Mouse (Mus musculus) kidney, postnatal 14 days (tissue): Measurements from ENCODE around the gene Gngt2.
"Not testable (repeated sequence)": the region's sequence is repeated elsewhere in the genome, so short reads cannot be mapped to it uniquely, and the experiment has no call there.

Experiments used
- DNase-seq: peaks from one replicate; pipeline ENCODE4 v3.0.0; 2022; ENCODE audit warnings: mixed read lengths

The Gngt2 gene

GRCm38 (mm10) chr11:95841498-95841830 is 4.4 kb downstream of the Gngt2 start:
- DNase-seq: no peak

- peak; percentile 75 for DNase-seq
These were observed 5.2 kb downstream of the Gngt2 start, which contains the start of gene Abi3 for GRCm38 (mm10) chr11:95842074-95842681. TSS of gene Abi3 (minus strand) at chr11:95842476.

DNA sequence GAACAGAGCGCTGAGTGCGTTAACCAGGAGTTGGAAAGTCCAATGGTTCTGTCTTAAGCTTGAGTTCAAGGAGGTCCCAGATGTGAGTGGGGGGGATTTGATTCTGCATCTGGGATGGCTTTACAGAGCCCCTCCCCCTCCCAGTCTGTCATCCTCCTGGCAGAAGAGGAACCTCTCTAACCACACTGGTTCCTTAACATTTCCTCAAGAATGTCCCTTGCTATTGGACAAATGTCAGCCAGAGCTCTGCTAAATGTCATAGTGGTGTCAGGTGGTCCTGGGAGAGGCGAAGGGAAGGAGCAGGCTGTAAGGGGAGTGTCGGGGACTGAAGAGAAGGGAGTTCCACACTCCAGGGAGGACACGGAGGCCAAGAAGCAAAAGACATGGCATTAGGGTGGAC is 5.9 kb downstream of the Gngt2 start:
- no peak for DNase-seq

DNA sequence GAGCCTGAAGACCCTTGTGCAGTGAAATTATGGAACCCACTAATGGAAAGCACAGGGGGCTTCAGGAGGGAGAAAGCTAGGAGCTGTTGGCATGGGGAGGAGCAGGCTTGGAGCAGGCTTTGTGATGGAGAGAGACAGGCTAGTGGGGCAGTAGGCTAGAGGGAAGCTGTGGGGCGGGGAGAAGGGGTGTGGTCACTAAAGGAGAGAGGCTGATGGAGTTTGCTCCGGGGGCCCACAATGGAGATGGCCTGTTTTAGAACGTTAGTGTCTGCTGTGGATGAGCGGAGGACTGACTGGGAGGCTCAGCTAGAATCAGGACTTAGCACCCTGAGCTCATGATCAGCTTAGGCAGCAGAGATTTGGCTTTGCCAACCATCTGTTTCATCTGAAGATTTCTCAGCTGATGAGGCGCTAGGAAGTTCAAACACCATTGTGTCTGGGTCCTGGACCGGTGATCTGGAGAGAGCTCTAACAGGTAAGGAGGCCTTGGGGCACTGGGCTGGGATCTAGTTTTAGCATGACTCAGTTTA is 6.5 kb downstream of the Gngt2 start:
- DNase-seq: no peak

DNA sequence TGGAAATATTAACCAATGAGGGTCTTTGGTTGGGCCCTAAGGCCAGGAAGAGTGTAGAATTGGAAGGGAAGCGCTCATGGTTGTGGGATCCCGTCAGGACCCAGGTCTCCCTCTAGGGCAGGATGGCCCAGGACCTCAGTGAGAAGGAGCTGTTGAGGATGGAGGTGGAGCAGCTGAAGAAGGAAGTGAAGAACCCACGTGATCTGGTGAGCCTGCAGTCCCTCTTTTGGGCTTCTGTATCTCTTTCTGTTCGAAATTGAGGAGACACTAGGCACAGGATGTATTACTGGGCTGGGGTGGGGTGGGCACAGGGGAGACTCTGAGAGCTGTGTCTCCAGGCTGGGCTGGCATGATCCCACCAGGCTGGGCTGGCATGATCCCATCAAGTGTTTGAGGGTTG is 7.9 kb downstream of the Gngt2 start:
- DNase-seq: no peak

DNA sequence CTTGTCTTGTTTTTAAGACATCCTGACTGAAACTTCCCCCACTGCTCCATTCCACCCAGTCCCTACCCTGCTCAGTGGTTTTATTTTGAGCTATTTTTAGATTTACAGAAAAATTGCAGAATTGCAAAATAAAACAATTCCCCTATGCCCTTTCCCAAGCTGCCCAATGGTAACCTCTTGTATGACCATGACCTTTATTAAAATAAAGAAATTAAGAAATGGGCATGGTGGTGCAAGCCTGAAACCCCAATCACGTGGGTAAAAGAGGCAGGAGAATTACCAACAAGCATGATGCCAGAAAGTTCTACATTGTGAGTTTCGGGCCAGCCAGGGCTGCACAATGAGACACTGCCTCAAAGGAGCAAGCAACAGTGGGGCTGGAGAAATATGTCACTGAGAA is 13.9 kb downstream of the Gngt2 start:
- DNase-seq: no peak

DNA sequence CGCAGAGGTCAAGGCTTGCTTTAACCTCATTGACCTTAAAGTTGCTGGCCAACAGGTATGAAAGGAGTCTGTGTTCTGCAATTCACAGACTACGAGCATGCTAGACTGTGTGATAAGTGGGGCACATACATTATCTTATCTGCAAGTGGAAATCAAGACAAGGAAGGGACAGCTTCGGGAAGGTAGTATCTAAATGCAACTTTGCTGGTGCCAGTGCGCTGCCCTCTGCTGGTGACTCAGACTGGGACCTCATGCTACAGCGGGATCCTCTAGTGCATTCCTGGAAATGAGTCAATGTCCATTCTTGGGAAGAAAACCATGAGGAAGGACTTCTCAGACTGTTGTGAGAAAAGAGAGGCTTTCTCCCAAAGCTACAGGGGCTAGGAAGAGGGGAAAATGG is 16.7 kb downstream of the Gngt2 start:
- peak; percentile 82 for DNase-seq

- no peak for DNase-seq
These were observed 20.3 kb downstream of the Gngt2 start for GRCm38 (mm10) chr11:95857306-95857705.

- DNase-seq: no peak
These were observed 20.9 kb downstream of the Gngt2 start for GRCm38 (mm10) chr11:95857716-95858527.

DNA sequence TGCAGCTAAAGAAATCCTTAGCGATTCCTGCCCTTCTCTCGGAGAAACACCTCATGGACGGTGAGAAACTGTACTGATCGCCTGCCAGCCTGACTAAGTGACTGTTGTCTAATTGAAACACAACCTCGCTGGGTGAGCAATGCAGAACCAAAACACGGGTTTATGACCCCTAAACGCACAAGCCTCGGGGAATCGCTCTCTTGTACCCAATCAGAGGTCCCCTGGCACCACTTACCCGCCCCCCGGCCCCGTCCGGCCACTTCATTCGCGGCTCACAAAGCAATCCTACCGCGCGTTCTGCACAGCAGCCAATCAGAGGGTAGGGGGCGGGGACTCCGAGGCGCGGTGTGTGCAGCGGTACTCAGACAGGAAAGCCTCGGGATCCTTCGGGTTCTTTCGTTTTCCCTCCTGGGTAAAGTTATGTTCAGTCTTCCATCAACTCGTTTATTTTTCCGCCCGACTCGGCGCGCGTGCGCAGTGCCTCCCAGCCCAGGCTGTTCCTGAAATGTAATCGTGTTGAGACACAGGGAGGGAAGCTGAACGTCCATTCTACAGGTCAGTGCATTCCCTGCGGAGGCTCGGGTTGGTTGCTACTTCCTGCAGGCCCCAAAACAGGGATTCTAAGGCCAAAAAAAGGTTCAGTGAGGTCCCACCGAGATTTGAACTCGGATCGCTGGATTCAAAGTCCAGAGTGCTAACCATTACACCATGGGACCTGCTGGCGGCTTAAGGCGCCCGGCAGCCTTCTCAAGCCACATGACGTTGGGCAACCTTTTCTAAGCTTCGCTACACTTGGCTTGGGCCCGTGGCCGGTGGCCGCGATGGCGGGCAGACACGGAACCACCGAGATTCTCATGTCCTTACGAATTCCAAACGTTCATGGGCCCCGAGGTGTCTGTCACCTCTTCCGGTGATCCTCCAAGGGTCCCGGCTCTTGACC is 21.8 kb downstream of the Gngt2 start:
- DNase-seq: peak; percentile 98

GRCm38 (mm10) chr11:95859468-95859855 is 22.4 kb downstream of the Gngt2 start:
- no peak for DNase-seq

DNA sequence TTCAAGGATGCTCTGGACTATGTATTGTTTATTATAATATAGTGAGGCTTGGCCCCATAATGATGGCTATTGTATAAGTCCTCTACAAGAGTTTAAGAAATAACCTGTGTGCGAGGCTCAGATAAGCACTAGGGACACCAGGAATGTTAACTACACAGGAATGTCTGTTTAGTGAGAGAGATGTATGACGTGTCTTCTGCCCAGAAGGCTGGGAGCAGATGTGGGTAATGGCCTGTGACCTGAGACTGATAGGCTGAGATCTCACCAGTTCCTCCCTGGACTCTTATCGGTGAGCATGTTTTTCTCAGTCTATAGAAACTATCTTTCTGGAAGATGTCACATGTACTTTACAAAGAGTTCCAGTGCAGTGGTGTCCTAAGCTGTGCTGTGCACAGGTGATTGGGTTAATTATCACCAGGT is 23.1 kb downstream of the Gngt2 start:
- DNase-seq: no peak

- DNase-seq: no peak
These were observed 24.4 kb downstream of the Gngt2 start for GRCm38 (mm10) chr11:95861397-95861796.

DNA sequence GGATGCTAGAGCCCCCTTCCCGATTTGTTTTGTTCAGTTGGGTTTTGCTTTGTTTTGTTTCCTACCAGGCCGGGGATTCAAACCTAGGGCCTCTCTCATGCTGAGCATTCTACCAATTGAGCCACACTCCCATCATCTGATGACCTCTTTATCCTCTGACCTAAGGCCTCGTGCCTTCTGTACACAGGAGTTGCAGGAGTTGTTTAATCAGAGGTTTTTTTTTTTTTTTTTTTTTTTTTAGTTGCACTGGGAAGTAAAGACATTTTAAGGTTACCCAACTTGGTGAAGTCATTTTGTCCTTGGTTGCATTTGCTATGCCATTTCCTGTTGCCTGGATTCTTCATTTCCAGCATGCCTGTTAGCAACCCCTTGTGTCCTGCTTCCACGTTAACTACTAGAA is 32.4 kb downstream of the Gngt2 start:
- no peak for DNase-seq

- no peak for DNase-seq
These were observed 33.0 kb downstream of the Gngt2 start for GRCm38 (mm10) chr11:95869918-95870470.

GRCm38 (mm10) chr11:95875804-95876203 is 38.8 kb downstream of the Gngt2 start:
- no peak for DNase-seq

DNA sequence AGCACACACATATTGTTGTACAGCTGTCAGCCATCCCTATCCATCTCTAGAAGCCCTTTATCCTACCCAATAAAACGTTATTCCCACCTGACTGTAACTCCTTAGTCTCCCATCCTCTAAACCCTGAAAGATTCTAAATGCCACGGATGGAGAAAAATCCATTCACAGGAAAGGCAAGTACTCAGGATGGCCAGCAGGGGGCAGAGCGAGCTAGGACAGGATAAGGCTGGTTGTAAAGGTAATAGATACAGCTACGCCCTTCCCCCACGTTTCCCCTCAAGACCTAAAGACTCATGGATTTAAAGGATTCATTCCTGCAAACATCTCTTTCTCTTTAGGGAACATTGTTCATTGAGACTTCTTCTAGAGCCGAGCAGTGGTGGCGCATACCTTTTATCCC is 39.3 kb downstream of the Gngt2 start:
- peak; percentile 55 for DNase-seq

DNA sequence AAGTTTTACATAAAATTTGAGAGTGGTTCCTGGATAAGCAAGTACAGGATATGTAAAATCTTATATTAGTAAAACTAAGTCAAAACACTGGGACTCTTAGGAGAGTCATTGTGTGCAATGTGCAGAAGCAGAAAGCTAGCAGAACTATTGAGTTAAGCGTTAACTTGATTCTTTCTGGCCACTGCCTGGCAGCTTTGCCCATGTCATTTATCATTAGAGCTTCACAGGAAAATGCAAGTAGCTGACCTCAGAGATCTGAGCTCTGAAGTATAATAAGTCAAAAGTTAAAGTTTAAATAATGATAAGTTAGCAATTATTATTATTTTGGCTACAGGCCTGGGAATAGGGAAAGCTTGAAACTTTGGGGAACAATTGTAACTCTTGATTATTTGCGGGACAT is 42.8 kb downstream of the Gngt2 start:
- not testable (repeated sequence) for DNase-seq

DNA sequence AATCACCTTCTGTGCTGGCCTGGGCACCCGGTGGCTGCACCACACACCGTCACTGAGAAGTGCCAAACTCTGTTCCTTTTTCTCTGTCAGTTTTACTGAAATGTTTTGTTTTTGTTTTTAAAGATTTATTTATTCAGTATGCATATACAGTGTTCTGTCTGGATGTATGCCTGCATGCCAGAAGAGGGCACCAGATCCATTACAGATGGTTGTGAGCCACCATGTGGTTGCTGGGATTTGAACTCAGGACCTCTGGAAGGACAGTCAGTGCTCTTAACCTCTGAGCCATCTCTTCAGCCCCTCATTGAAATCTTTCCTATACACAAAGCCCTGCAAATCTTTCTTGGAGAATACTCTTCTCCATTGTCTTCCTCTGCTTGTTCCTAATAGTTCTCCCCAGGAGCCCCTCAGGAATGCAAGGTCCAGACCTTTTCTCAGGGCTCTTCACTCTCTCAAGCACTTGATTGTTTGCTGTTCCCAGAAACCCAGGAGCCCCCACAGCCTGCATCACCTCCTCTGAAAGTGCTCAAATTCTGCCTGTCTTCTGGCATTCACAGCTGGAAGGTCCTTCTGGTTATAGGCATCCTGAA is 53.5 kb downstream of the Gngt2 start:
- no peak for DNase-seq
